Mouse (Mus musculus) liver, embryonic 14 days (tissue): ENCODE data around the gene Srsf12. TPM values are rescaled to one million over a fixed set of nuclear protein-coding genes. Genes with fewer than 3 reads are reported as not detected.

ENCODE experiments used
- polyA plus RNA-seq: library from polyadenylated mRNA; depleted of rRNA; stranded (reverse); fragments of >200 nt; gene quantifications from 2 replicates; pipeline ENCODE4 v1.2.3, GENCODE M21; 2012; rRNA removed

The Srsf12 gene
- 0.09 and 0.14 TPM in 2 replicates for polyA plus RNA-seq

DNA sequence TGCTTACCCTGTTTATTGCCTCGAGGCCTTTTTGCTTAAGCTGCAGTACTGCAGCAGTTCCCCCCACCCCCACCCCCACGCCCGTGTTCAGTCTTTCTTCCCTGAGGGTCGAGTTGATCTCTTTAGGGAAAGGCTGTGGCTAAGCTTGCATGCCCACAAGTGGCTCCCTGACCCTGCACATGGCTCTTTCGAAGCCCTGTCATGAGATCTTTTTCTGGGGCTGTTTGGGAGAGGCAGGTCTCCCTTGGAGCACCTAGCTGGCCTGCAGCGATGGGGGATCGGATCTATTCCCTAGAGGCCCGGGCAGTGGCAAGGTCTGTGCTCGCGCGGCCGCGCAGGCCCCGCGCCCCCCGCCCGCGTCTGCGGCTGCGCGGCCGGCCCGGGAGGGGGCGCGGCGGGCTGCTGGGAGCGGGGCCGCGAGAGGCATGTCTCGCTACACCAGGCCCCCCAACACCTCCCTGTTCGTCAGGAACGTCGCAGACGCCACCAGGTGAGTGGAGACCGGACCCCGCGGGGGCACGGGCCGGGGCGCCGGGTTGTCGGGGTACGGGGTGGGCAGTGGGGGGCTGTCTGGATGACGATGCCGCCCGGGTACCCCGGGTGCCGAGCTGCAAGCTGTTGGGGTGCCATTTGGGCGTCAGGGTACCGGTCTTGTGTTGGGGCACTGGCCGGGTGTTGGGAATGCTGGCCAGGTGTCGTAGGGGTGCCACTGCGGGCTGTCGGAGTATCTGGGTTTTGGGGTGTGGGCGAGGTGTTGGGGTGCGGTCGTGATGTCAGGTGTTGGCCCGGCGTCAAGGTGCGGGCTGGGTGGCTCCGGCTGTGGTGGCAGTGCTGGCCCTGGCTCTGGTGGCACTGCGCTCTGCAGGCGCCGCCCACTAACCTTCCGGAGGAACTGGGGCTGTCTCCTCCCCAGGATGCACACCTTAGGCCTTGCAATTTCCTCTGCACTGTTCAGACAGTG is at the start of gene Srsf12:
TSS of gene Srsf12 (plus strand) at position 111 of the 961 bp plus-strand sequence.

DNA sequence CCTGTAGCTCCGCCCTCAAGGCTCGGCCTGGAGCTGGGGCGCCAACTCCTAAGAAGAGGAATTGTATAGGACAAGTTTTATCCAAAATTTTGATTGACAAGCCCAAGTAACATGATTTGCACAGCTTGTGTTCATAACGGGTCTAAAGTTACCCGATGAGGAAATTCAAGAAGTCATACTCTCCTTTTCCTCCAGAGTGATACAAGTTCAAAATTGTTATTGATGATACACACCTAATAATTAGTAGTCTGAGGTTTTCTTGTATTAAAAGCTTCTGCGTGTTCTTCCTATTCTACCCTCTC is 19.1 kb upstream of the Srsf12 start, which contains the start of gene Pm20d2:
TSS of gene Pm20d2 (minus strand) at position 3 of the 302 bp plus-strand sequence.

Other genes starting within 250 kb of the Srsf12 start
- 2.6 TPM in 2 replicates for gene Rragd, start 226.0 kb upstream of the Srsf12 start, polyA plus RNA-seq
- 13.3 and 15.6 TPM in 2 replicates for gene Ube2j1, start 177.6 kb upstream of the Srsf12 start, polyA plus RNA-seq
- gene Gabrr2, start 146.0 kb upstream of the Srsf12 start, polyA plus RNA-seq = 0.01 and 0.03 TPM in 2 replicates
- not detected in 2 replicates for gene Gabrr1, start 76.5 kb upstream of the Srsf12 start, polyA plus RNA-seq
- 0.10 and 0.17 TPM in 2 replicates for gene Pm20d2, start 19.3 kb upstream of the Srsf12 start, polyA plus RNA-seq
- gene Pnrc1, start 81.2 kb downstream of the Srsf12 start, polyA plus RNA-seq = 17.3 and 19.1 TPM in 2 replicates
- gene Rngtt, start 101.3 kb downstream of the Srsf12 start, polyA plus RNA-seq = 4.1 and 5.2 TPM in 2 replicates